Mouse (Mus musculus) heart, embryonic 13.5 days (tissue): ENCODE data around the gene Cdc34b. TPM values are rescaled to one million over a fixed set of nuclear protein-coding genes. Genes with fewer than 3 reads are reported as not detected.

Experiments
- ATAC-seq: fragments of 200-750 bp; cut with Nextera tagmentation; 2 replicates; pipeline ENCODE4 v1.8.0; 2017; ENCODE audit warnings: moderate TSS enrichment; ENCODE audit not compliant: insufficient number of reproducible peaks, low FRiP score, low TSS enrichment; ENCODE audit errors: extremely low read depth
- H3K27ac ChIP-seq: fragments of 300-500 bp; sonication (generic); replicated peaks from 2 replicates; pipeline ENCODE4 v1.5.1; 2015; ENCODE audit warnings: moderate library complexity, mild to moderate bottlenecking, inconsistent platforms
- H3K27me3 ChIP-seq: fragments of 300-500 bp; sonication (generic); replicated peaks from 2 replicates; pipeline ENCODE4 v1.6.1; 2015; ENCODE audit warnings: mild to moderate bottlenecking, inconsistent platforms
- H3K36me3 ChIP-seq: fragments of 300-500 bp; sonication (generic); 2 replicates; pipeline ENCODE4 v1.6.1; 2015; ENCODE audit warnings: mild to moderate bottlenecking, inconsistent platforms
- H3K4me1 ChIP-seq: fragments of 300-500 bp; sonication (generic); 2 replicates; pipeline ENCODE4 v1.6.1; 2015; ENCODE audit warnings: inconsistent platforms
- H3K4me2 ChIP-seq: fragments of 300-500 bp; sonication (generic); 2 replicates; pipeline ENCODE4 v1.6.1; 2015; ENCODE audit warnings: inconsistent platforms, mild to moderate bottlenecking, moderate library complexity
- H3K4me3 ChIP-seq: fragments of 300-500 bp; sonication (generic); 2 replicates; pipeline ENCODE4 v1.5.1; 2015; ENCODE audit warnings: moderate library complexity, mild to moderate bottlenecking, inconsistent platforms
- H3K9ac ChIP-seq: fragments of 300-500 bp; sonication (generic); 2 replicates; pipeline ENCODE4 v1.6.1; 2015; ENCODE audit warnings: inconsistent platforms, mild to moderate bottlenecking, moderate library complexity
- H3K9me3 ChIP-seq: fragments of 300-500 bp; sonication (generic); 2 replicates; pipeline ENCODE4 v1.6.1; 2016; ENCODE audit warnings: inconsistent platforms
- WGBS: fragments of 180-500 bp; shearing (Covaris S2); methylation state at CpG from one replicate; pipeline ENCODE4 v1.1.7; 2015; ENCODE audit warnings: mixed read lengths; 5-methylcytosine and 5-hydroxymethylcytosine counted together
- polyA plus RNA-seq: library from polyadenylated mRNA; unstranded; fragments of >200 nt; fragmentation: Nextera tagmentation; extraction: Ambion mirVana; gene quantifications from 2 replicates; pipeline ENCODE4 v1.2.1, GENCODE M21; 2015

The Cdc34b gene
- polyA plus RNA-seq, 1 experiment from 2014 or later: 0.16 TPM

DNA sequence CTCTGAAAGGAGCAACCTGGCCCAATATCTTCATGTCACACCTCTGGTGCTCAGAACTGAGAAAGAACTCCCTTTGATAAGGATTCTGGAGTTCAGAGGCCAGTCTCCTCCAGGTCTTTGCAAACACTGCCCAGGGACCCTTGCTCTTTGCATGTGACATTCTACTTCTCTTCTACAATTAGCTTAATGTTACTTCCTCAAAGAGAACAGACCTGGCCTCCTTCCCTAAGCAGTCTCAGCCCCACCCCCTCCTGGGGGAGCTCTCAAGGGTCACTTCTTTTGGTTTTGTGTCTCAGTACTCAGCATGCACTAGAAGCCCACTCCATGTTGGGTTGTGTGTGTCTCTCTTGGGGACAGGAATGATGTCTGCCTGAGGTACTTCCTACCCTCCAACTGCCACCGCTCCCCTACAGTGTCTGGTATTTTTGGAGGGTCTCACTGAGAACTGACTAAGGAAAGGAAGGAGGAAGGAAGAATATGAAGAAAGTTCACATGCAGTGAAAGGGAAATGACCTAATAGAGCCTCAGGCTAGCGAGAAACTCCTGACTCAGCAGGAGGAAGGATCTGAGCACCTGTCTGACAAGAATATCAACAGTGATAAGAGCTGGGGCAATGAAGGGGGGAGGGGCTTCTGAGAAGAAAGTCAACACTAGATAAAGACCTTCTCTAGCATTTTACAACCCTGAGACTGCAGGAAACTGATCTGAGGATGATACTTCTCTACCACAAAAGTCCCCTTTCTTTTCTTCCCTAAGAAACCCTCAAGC lies 11.5 kb downstream of the Cdc34b start:
- 32% methylated on average over 2 of the region's 2 CpGs for WGBS
- Histone ChIP-seq H3K4me1 (no peaks in the 10 kb centered on the region), H3K9me3 (no peaks in the 10 kb centered on the region), H3K36me3 (no peaks in the 10 kb centered on the region), H3K4me3 (no peak overlapping the region), H3K4me2 (no peak overlapping the region), H3K27me3 (peaks cover 24% of the 10 kb centered on the region; the same call in 1 of the 2 replicates), H3K9ac (no peak overlapping the region), H3K27ac (no peak overlapping the region)
- no peak for ATAC-seq

DNA sequence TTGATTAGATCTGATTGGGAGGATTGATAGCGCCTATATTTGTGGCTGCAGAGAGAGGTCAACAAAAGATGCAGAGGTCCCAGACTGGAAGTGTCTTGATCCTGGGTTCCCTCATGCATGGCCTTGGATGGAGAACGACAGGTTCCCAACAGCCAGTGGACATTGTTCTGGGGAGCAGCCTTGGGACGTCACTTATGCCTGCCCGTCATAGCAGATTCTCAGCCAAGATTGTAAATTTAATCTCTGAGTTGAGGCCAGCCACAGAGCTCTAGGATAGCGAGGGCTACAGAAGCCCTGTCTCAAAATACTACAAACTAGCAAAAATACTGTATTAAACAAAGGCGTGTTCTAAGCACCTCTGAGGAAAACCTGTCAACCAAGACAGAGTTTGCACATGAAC lies 18.3 kb downstream of the Cdc34b start:
- WGBS: 70% methylated on average over 6 of the region's 6 CpGs
- Histone ChIP-seq H3K9ac (no peak overlapping the region), H3K36me3 (no peaks in the 10 kb centered on the region)

DNA sequence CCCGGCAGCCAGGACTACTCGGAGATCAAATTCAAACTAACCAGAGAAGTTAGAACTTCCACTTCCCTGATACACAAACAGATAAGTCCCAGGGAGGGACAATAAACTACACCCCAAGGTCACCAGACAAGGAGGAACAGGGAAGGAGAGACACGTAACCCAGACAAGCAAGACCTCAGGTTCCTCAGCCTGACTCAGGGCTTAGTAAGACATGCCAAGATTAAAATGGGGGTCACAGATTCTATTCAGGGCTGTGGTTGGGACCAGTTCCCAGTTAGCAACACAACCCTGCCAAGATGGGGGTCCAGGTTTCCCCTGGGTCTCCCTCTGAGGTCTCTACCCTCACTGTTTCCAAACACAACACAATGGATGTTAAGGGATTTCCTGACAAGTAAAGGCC lies 18.8 kb downstream of the Cdc34b start:
- Histone ChIP-seq H3K9ac (no peak overlapping the region), H3K9me3 (peaks cover 7% of the 10 kb centered on the region; the same call in 1 of the 2 replicates), H3K4me3 (no peak overlapping the region), H3K27me3 (peaks cover 15% of the 10 kb centered on the region; the same call in 1 of the 2 replicates), H3K4me2 (no peak overlapping the region), H3K27ac (no peak overlapping the region), H3K4me1 (no peaks in the 10 kb centered on the region), H3K36me3 (no peaks in the 10 kb centered on the region)
- WGBS: 55% methylated on average over 3 of the region's 3 CpGs
- no peak for ATAC-seq

More for the DNA sequence above, 18.3 kb downstream of the Cdc34b start:
- Histone ChIP-seq H3K27ac (no peak overlapping the region), H3K4me1 (no peaks in the 10 kb centered on the region), H3K27me3 (peaks cover 19% of the 10 kb centered on the region; the same call in 1 of the 2 replicates), H3K4me2 (no peak overlapping the region), H3K9me3 (peaks cover 4% of the 10 kb centered on the region; the same call in 1 of the 2 replicates), H3K4me3 (no peak overlapping the region)
- ATAC-seq: no peak

DNA sequence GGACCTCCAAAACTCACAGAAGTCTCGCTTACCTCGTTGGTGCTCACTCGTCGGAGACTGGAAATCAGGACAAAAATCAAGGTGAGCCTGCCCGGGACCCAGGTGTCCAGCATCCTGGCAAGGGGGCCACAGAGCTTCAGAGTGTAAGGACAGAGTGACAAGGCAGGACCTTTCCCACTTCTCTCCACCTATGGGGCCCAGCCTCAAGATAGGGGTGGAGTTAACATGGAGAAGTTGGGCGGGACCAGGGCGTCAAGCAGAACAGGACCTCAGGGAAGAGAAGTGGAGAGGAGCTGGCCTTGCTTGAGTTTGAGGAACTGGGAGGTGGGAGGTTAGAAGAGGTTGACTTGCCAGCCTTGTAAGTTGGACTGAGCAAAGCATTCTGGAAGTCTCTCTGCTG lies 19.2 kb downstream of the Cdc34b start:
- Histone ChIP-seq H3K4me1 (no peaks in the 10 kb centered on the region), H3K36me3 (no peaks in the 10 kb centered on the region), H3K9me3 (peaks cover 7% of the 10 kb centered on the region; the same call in 1 of the 2 replicates), H3K9ac (no peak overlapping the region), H3K4me3 (no peak overlapping the region), H3K4me2 (no peak overlapping the region), H3K27me3 (peaks cover 11% of the 10 kb centered on the region; the same call in 1 of the 2 replicates), H3K27ac (no peak overlapping the region)
- 56% methylated on average over 7 of the region's 7 CpGs for WGBS
- ATAC-seq: no peak

DNA sequence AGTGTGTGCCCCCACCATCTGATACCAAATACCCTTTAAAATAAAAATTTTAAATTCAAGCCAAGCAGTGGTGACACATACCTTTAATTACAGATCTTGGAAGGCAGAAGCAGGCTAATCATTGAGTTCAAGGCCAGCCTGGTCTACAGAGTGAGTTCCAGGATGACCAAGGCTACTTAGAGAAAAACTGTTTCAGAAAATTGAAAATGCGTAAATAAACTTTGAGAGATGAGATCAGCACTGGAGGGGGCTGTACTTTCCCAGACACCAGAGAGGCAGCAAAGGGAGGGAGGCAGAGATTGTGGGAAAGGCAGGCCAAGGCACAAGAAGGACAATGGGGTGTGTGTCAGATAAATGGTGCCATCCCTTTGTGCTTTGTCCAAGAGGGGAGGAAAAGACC lies 20.7 kb downstream of the Cdc34b start:
- H3K27me3 ChIP-seq: peaks cover 1% of the 10 kb centered on the region; the same call in 1 of the 2 replicates
- no peak overlapping the region for H3K27ac ChIP-seq
- WGBS: 81% methylated on average over 1 of the region's 1 CpGs
- peaks cover 7% of the 10 kb centered on the region; the same call in 1 of the 2 replicates for H3K9me3 ChIP-seq
- ATAC-seq: no peak
- no peak overlapping the region for H3K9ac ChIP-seq
- H3K4me3 ChIP-seq: no peak overlapping the region
- H3K4me2 ChIP-seq: no peak overlapping the region
- H3K4me1 ChIP-seq: no peaks in the 10 kb centered on the region
- no peaks in the 10 kb centered on the region for H3K36me3 ChIP-seq

DNA sequence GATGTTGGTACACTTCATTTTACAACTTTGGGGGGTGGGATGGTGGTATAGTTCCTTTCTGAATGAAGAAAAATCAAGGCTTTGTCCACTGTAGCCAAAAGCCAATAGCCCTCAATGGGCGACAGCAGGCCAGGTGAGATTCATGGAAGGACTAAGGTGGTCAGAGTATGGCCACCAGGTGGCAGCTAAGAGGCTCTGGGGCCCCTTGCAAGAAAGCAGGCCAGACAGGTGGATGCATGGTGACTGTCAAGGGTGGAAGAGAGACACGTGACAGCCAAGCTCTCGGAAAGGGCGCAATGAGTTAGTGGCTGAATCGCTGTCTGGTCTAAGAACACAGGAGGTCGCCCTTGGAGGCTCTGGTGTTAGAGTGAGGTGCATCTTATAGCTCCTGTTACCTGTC lies 21.2 kb downstream of the Cdc34b start:
- Histone ChIP-seq H3K9ac (no peak overlapping the region), H3K4me1 (no peaks in the 10 kb centered on the region), H3K9me3 (peaks cover 7% of the 10 kb centered on the region; the same call in 1 of the 2 replicates), H3K27ac (no peak overlapping the region), H3K27me3 (no peaks in the 10 kb centered on the region; the same call in 1 of the 2 replicates), H3K36me3 (no peaks in the 10 kb centered on the region), H3K4me2 (no peak overlapping the region), H3K4me3 (no peak overlapping the region)
- 34% methylated on average over 6 of the region's 6 CpGs for WGBS
- no peak for ATAC-seq

DNA sequence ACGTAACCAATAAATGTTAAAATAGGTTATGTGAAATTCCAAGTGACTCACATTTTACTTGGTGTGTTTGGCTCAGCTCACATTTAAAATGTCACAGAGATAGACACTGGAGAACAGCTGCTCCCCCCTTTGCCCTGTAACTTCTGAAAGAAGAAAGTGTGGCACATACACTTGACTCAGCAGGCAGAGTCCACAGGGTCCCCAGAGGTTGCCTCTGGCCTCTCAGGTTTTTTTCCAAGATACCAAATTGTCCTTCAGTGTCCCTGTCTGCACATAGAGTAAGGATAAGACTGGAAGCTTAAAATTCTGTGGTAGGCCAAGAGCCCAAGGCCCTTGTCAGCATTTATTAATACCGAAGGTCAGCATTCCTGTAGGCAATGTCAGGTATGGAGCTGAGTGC lies 25.7 kb downstream of the Cdc34b start:
- Histone ChIP-seq H3K27me3 (peaks cover 7% of the 10 kb centered on the region), H3K4me3 (no peak overlapping the region), H3K9ac (no peak overlapping the region), H3K36me3 (no peaks in the 10 kb centered on the region), H3K4me1 (no peaks in the 10 kb centered on the region), H3K4me2 (no peak overlapping the region), H3K9me3 (peaks cover 7% of the 10 kb centered on the region; the same call in 1 of the 2 replicates), H3K27ac (no peak overlapping the region)
- WGBS: 82% methylated on average over 2 of the region's 2 CpGs
- ATAC-seq: no peak

DNA sequence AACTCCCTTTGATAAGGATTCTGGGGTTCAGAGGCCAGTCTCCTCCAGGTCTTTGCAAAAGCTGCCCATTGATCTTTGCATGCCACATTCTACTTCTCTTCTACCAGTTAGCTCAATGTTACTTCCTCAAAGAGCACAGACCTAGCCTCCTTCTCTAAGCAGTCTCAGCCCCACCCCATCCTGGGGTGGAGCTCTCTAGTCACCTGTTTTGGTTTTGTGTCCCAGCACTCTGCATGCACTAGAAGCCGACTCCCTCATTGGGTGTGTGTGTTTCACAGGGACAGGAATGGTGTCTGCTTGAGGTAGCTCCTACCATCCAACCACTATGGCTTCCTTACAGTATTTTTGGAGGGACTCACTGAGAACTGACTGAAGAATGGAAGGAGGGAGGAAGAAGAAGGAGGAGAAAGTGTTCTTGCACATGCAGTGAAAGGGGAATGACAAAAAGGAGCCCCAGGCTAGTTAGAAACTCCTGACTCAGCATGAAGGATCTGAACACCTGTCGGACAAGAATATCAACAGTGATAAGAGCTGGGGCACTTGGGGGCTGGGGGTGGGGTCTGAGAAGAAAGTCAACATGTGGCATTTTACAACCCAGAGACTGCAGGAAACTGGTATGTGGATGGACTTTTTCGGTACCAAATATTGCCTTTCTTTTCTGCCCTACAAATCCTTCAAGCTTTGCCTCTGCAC lies 30.9 kb downstream of the Cdc34b start:
- no peak overlapping the region for H3K4me3 ChIP-seq
- 62% methylated on average over 3 of the region's 3 CpGs for WGBS
- no peaks in the 10 kb centered on the region for H3K36me3 ChIP-seq
- ATAC-seq: no peak
- no peaks in the 10 kb centered on the region for H3K9me3 ChIP-seq
- H3K4me2 ChIP-seq: no peak overlapping the region
- H3K27ac ChIP-seq: no peak overlapping the region
- no peak overlapping the region for H3K9ac ChIP-seq
- H3K27me3 ChIP-seq: peaks cover 26% of the 10 kb centered on the region
- no peaks in the 10 kb centered on the region for H3K4me1 ChIP-seq

DNA sequence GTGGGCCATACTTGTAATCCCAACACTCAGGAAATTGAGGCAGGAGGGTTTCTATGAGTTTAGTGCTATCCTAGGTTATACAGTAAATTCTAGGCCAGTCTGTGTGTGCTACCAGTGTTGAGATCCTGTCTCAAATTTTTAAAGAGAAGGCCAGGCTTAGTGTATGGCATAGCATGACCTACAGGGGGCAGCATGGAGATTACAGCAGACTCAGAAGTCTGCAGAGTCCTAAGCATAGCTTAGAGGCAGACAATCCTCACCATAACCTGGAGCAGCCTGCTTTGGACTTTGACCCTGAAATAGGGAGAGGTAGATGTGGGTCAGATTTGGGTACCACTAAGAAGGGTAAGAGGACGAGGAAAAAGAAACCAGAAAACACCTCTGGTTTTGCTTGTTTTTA lies 32.3 kb downstream of the Cdc34b start:
- no peaks in the 10 kb centered on the region for H3K36me3 ChIP-seq
- no peaks in the 10 kb centered on the region for H3K9me3 ChIP-seq
- 60% methylated on average over 1 of the region's 1 CpGs for WGBS
- H3K4me3 ChIP-seq: no peak overlapping the region
- no peak overlapping the region for H3K4me2 ChIP-seq
- no peak overlapping the region for H3K27ac ChIP-seq
- peaks cover 26% of the 10 kb centered on the region for H3K27me3 ChIP-seq
- no peaks in the 10 kb centered on the region for H3K4me1 ChIP-seq
- no peak for ATAC-seq
- no peak overlapping the region for H3K9ac ChIP-seq

DNA sequence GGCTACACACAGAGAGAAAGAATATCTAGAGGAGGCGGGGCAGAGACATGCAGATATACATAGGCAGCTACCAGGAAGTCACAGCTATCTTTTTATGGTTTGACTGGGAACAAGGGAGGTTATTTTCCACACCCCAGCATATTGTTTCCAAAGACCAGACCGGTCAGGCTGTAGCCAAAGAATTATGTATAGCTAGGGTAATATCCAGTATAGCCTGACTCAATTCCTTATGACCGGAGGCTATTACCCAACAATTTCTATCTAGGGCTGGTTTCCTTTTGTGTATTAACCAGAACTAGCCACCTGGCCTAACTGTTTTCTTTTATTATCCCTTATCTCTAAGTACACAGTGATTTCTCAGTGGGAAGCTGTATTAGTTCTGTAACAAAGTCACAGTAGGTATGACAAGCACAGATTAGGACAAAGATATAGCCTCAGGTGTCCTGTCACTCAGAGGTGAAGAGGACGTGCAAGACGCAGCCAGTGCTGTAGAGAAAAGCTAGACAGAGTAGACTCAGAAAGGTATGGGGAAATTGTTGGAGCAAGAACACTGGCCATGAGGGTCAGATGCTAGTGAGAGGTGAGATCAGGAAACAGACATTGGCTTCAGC lies 33.4 kb downstream of the Cdc34b start:
- Histone ChIP-seq H3K27me3 (peaks cover 26% of the 10 kb centered on the region), H3K27ac (no peak overlapping the region), H3K9me3 (no peaks in the 10 kb centered on the region), H3K4me2 (no peak overlapping the region), H3K9ac (no peak overlapping the region), H3K36me3 (no peaks in the 10 kb centered on the region), H3K4me3 (no peak overlapping the region), H3K4me1 (no peaks in the 10 kb centered on the region)
- no peak for ATAC-seq
- 75% methylated on average over 5 of the region's 5 CpGs for WGBS

DNA sequence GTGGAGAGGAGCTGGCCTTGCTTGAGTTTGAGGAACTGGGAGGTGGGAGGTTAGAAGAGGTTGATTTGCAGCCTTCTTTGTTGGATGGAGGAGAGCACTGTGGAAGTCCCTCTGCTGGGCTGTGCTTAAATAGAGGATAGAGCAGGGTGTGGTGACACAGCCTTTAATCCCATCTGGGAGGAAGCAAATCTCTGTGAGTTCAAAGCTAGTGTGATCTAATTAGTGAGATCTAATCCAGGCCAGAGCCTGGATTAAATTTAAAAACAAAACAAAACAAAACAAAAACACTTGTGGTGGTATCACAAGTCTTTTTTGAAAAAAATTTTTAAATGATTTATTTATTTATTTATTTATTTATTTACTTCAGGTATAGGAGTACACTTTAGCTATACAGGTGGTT lies 41.0 kb downstream of the Cdc34b start, which contains the start of gene Tmem92:
TSS of gene Tmem92 (minus strand) at position 101 of the 400 bp plus-strand sequence.
- Histone ChIP-seq H3K27ac (no peak within 1 kb of the TSS), H3K9me3 (no peaks in the 10 kb centered on the region), H3K36me3 (no peaks in the 10 kb centered on the region), H3K9ac (no peak within 1 kb of the TSS), H3K4me3 (no peak within 1 kb of the TSS), H3K4me1 (no peaks in the 10 kb centered on the region), H3K4me2 (no peak within 1 kb of the TSS), H3K27me3 (peaks cover under 1% of the 10 kb centered on the region; the same call in 1 of the 2 replicates)
- ATAC-seq: no peak
